Mouse (Mus musculus) midbrain, embryonic 11.5 days (tissue): ENCODE measurements at regions not wholly inside any gene's neighbourhood (a gene's known extent, or its start where the extent isn't known, plus 50 kb on each side); places are given as distances from the start of the nearest gene placed in this dataset.
A peak's percentile ranks its signal among the peaks of the same experiment; 100 is the strongest.
"Not testable (repeated sequence)": the region's sequence is repeated elsewhere in the genome, so short reads cannot be mapped to it uniquely, and the experiment has no call there.

Experiments used
- ATAC-seq: fragments of 200-750 bp; cut with Nextera tagmentation; 2 replicates; pipeline ENCODE4 v1.8.0; 2017; ENCODE audit warnings: moderate TSS enrichment, moderate library complexity; ENCODE audit not compliant: low FRiP score
- DNase-seq: peaks from one replicate; pipeline ENCODE4 v3.0.0; 2015; ENCODE audit warnings: low spot score; ENCODE audit errors: missing footprints
- H3K27ac ChIP-seq: fragments of 300-500 bp; sonication (generic); 2 replicates; pipeline ENCODE4 v1.5.1; 2014; ENCODE audit warnings: low read depth, low read length
- H3K27me3 ChIP-seq: fragments of 300-500 bp; sonication (generic); 2 replicates; pipeline ENCODE4 v1.6.1; 2014; ENCODE audit warnings: mild to moderate bottlenecking, low read length, moderate library complexity, mixed read lengths; ENCODE audit not compliant: control insufficient read depth, insufficient read depth
- H3K36me3 ChIP-seq: fragments of 300-500 bp; sonication (generic); 2 replicates; pipeline ENCODE4 v1.6.1; 2014; ENCODE audit warnings: mild to moderate bottlenecking, low read length, moderate library complexity, mixed read lengths; ENCODE audit not compliant: control insufficient read depth, insufficient read depth
- H3K4me1 ChIP-seq: fragments of 300-500 bp; sonication (generic); 2 replicates; pipeline ENCODE4 v1.6.1; 2014; ENCODE audit warnings: low read length; ENCODE audit not compliant: control insufficient read depth, insufficient read depth
- H3K4me2 ChIP-seq: fragments of 300-500 bp; sonication (generic); 2 replicates; pipeline ENCODE4 v1.6.1; 2014; ENCODE audit warnings: mild to moderate bottlenecking, moderate library complexity
- H3K4me3 ChIP-seq: fragments of 300-500 bp; sonication (generic); 2 replicates; pipeline ENCODE4 v1.5.1; 2014; ENCODE audit warnings: low read depth, low read length
- H3K9ac ChIP-seq: fragments of 300-500 bp; sonication (generic); 2 replicates; pipeline ENCODE4 v1.6.1; 2014; ENCODE audit warnings: low read length
- H3K9me3 ChIP-seq: fragments of 300-500 bp; sonication (generic); 2 replicates; pipeline ENCODE4 v1.6.1; 2016; ENCODE audit warnings: low read length; ENCODE audit not compliant: control insufficient read depth
- WGBS: fragments of 180-500 bp; shearing (Covaris S2); extraction: QIAGEN DNeasy Blood & Tissue Kit; methylation state at CpG from one replicate; pipeline ENCODE4 v1.1.7; 2014; 5-methylcytosine and 5-hydroxymethylcytosine counted together

DNA sequence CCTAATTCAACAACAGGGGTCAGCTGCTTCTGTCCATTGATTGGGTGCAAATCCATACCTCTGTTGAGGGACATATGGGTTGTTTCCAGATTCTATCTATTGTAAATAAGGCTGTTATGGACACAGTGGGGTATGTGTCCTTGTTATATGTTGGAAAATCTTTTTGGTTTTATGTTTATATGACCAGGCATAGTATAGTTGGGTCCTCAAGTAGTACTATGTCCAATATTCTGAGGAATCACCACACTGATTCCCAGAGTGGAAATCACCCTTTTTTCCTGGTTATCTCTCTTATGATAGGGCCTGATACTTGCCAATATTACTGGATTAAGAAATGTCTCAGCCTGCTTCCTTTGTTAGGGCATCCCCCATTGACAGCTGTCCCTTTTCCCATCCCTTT lies 1471.0 kb downstream of the Kcnt2 start:
- no peak overlapping the region for H3K27ac ChIP-seq
- H3K4me2 ChIP-seq = no peak overlapping the region
- peaks cover 3% of the 10 kb centered on the region; the same call in 1 of the 2 replicates for H3K4me1 ChIP-seq
- 0 out of 2 replicates have a peak, but pooled peaks have one; percentile 41 for ATAC-seq
- no peaks in the 10 kb centered on the region for H3K36me3 ChIP-seq
- no peak for DNase-seq
- H3K27me3 ChIP-seq = no peaks in the 10 kb centered on the region
- no peak overlapping the region for H3K4me3 ChIP-seq
- H3K9me3 ChIP-seq = no peaks in the 10 kb centered on the region
- H3K9ac ChIP-seq = no peak overlapping the region

DNA sequence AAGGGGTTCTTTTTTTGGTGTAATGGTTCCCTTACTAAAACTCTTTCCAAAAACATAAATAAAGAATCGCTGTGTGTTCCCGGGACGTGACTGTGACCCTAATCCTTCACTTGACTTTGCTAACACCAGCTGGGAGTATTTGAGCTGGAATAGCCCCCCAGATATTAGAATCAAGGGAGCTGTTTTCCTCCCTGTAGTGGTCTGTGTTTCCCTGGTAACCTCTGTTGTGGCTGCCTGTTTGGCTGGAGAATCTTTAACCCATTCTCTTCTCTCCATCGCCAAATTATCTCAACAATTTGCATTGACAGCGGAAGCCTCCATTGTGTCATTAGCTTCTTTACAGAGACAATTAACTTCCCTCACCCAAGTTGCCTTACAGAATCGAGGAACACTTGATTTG lies 1471.6 kb downstream of the Kcnt2 start:
- Histone ChIP-seq H3K4me3 (no peak overlapping the region), H3K4me2 (no peak overlapping the region), H3K36me3 (no peaks in the 10 kb centered on the region), H3K9ac (no peak overlapping the region), H3K27me3 (no peaks in the 10 kb centered on the region), H3K9me3 (no peaks in the 10 kb centered on the region), H3K4me1 (peaks cover 3% of the 10 kb centered on the region; the same call in 1 of the 2 replicates), H3K27ac (no peak overlapping the region)
- 33% methylated on average over 6 of the region's 6 CpGs for WGBS
- ATAC-seq (peak; percentile 67; the same call in 1 of the 2 replicates), DNase-seq (no peak)

DNA sequence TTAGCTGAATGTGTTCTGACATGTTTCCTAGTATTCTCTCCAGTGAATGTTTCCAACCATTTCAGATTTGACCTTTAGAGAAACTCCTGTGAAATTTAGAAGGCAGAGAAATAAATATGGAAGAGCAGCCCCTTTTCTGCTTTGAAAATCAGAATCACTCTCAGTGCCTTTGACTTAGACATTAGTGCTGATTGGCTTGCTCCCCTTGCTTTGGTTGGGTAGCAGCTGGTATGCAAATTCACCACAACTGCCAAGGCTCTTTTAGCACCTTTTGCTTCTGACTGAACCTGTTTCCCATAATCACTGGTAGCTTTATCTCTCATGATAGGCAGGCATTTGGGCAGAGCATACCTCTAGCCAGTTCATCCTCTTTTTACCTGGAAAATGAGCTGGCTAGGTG lies 1495.3 kb downstream of the Kcnt2 start:
- ATAC-seq = no peak
- no peaks in the 10 kb centered on the region for H3K36me3 ChIP-seq
- no peaks in the 10 kb centered on the region for H3K4me1 ChIP-seq
- no peak overlapping the region for H3K4me3 ChIP-seq
- no peak overlapping the region for H3K27ac ChIP-seq
- no peak for DNase-seq
- no peaks in the 10 kb centered on the region for H3K27me3 ChIP-seq
- H3K9me3 ChIP-seq = no peaks in the 10 kb centered on the region
- H3K4me2 ChIP-seq = no peak overlapping the region
- no peak overlapping the region for H3K9ac ChIP-seq

DNA sequence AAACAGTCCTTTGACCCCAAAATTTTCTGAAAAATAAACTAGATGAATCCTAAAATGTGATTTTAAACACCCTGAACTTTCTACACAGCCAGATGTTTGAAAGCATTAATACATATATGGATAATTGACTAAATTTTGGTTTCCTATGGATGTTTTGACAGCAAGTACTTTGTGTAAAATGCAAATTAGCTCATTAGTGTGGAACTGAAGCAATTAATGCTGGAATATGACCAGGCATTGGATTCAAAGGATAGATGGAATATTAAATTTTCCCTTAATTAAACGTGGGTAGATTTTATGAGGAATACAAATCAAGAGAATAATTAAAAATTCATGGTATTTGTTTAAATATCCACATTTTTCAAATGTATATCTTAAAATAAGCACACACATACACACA lies 1530.1 kb downstream of the Kcnt2 start:
- H3K4me2 ChIP-seq = no peak overlapping the region
- 67% methylated on average over 1 of the region's 1 CpGs for WGBS
- no peaks in the 10 kb centered on the region for H3K4me1 ChIP-seq
- H3K9ac ChIP-seq = no peak overlapping the region
- H3K9me3 ChIP-seq = no peaks in the 10 kb centered on the region
- DNase-seq (no peak), ATAC-seq (no peak)
- H3K27ac ChIP-seq = no peak overlapping the region
- no peak overlapping the region for H3K4me3 ChIP-seq
- H3K36me3 ChIP-seq = no peaks in the 10 kb centered on the region
- no peaks in the 10 kb centered on the region for H3K27me3 ChIP-seq

DNA sequence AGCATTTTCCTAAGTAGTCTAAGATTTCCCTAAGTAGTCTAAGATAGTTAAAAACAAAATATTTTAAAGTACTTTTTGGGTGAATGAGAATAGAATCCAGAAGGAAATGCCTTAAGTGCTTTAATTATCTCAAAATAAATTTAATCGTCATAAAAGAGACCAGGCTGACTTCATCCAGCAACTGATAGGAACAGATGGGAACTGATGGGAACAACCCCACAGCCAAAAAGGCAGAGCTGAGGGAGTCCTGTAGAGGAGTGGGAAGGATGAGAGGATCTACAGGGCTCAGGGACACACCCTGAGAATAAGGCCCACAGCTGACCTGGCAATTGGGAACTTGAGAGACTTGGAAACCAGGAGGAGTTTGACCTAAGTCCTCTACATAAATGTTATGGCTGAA lies 1537.4 kb downstream of the Kcnt2 start:
- H3K36me3 ChIP-seq = no peaks in the 10 kb centered on the region
- H3K4me2 ChIP-seq = no peak overlapping the region
- H3K4me3 ChIP-seq = no peak overlapping the region
- H3K9ac ChIP-seq = no peak overlapping the region
- ATAC-seq (no peak), DNase-seq (no peak)
- no peaks in the 10 kb centered on the region for H3K9me3 ChIP-seq
- H3K27ac ChIP-seq = no peak overlapping the region
- no peaks in the 10 kb centered on the region for H3K27me3 ChIP-seq
- 97% methylated on average over 1 of the region's 1 CpGs for WGBS
- no peaks in the 10 kb centered on the region for H3K4me1 ChIP-seq

DNA sequence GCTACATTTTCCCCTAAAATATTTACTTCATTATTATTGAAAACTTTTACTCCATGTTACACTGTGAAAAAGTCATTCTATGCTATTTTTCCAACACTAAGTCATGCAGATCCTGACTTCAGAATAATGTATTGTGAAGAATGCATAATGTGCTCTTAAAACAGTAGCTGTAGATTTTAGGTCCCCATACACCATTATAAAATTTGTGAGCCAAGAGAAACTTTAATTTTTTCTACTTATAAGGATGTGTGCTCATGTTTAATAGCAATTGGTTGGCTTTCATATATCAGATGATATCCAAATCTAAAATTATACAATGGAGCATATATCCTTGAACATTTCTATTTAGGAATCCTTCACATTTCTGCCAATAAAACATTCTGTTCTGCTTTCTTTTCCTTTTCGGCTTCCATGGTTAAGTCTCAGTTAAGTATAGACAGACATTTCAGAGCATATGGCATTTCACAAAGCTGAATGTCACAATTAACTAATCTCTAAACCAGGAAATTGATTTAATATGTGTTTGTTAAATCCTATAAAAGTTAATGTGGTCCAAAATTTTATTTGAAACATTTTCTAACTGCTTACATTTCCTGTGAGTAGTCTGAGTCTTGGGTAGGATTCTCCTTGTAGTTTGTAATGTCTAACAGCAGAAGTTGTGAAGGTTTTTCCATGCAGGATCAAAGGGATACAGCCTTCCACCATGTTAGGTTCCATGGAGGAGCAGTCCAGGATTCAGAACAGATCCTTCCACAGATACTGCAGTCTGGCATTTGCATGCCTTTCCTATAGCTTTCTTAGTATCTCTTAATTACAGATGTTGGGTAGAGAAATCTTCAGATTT lies 1567.6 kb downstream of the Kcnt2 start:
- H3K4me2 ChIP-seq = no peak overlapping the region
- H3K27me3 ChIP-seq = no peaks in the 10 kb centered on the region
- H3K36me3 ChIP-seq = no peaks in the 10 kb centered on the region
- no peak overlapping the region for H3K9ac ChIP-seq
- no peak for DNase-seq
- ATAC-seq = no peak
- no peaks in the 10 kb centered on the region for H3K4me1 ChIP-seq
- H3K27ac ChIP-seq = no peak overlapping the region
- H3K9me3 ChIP-seq = no peaks in the 10 kb centered on the region
- H3K4me3 ChIP-seq = no peak overlapping the region
- 94% methylated on average over 1 of the region's 1 CpGs for WGBS

DNA sequence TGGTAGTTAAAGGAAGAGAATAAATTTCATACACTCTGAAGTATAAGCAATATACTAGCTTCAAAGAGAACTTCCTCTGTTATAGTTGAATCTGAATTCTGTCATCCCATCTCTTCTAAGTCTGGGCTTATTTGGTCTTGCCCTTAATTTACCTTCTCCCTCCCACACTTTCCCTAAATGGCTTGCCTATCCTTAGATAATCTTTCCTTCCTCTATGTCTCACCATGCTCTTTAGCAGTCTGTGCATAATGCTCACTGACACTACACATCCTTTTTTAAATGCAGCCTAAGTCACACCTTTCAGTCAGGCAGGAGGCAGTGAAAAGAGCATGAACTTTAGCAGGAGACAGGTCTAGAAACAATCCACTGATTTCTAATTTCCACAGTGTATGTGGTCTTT lies 1585.5 kb downstream of the Kcnt2 start:
- H3K27ac ChIP-seq = no peak overlapping the region
- no peak overlapping the region for H3K9ac ChIP-seq
- H3K36me3 ChIP-seq = no peaks in the 10 kb centered on the region

GRCm38 (mm10) chr1:141842547-141842946 lies 1596.6 kb downstream of the Kcnt2 start:
- Histone ChIP-seq H3K9me3 (no peaks in the 10 kb centered on the region), H3K4me3 (no peak overlapping the region), H3K27me3 (no peaks in the 10 kb centered on the region), H3K4me2 (no peak overlapping the region), H3K27ac (no peak overlapping the region), H3K9ac (no peak overlapping the region), H3K36me3 (no peaks in the 10 kb centered on the region), H3K4me1 (no peaks in the 10 kb centered on the region)
- ATAC-seq = no peak
- DNase-seq = no peak
- 86% methylated on average over 2 of the region's 2 CpGs for WGBS

More for the DNA sequence above, 1585.5 kb downstream of the Kcnt2 start:
- Histone ChIP-seq H3K9me3 (no peaks in the 10 kb centered on the region), H3K4me3 (no peak overlapping the region), H3K4me2 (no peak overlapping the region), H3K27me3 (no peaks in the 10 kb centered on the region), H3K4me1 (no peaks in the 10 kb centered on the region)
- ATAC-seq (no peak), DNase-seq (no peak)

DNA sequence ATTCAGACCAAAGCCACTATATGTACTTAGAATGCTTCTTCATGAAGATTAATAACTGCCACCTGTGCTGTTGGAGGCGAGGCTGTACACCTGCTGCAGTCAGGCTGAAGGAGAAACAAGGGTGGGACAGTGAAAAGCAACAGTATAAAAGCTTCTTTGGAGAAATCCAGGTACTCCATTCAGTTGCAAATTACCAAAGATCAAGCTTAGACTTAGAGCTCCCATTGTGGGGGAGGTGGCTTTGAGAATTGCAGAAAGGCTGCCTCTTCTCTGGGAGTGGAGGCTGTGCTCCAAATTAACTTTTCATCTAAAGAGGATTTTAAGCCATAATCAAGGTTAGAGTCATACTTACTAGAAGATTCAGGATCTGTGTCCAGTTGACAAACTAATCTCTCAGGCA lies 1607.9 kb downstream of the Kcnt2 start:
- WGBS = 61% methylated on average over 1 of the region's 1 CpGs
- not testable (repeated sequence) for H3K27me3 ChIP-seq, H3K27ac ChIP-seq, H3K9ac ChIP-seq, H3K4me3 ChIP-seq, H3K36me3 ChIP-seq, H3K9me3 ChIP-seq, ATAC-seq, H3K4me2 ChIP-seq, H3K4me1 ChIP-seq, DNase-seq
